Mouse (Mus musculus) neural tube, embryonic 11.5 days (tissue): ENCODE measurements around the gene Tacc3. TPM values are rescaled to one million over a fixed set of nuclear protein-coding genes. Genes with fewer than 3 reads are reported as not detected.

Source experiments
- ATAC-seq: fragments of 200-750 bp; cut with Nextera tagmentation; 2 replicates; pipeline ENCODE4 v1.8.0; 2017; ENCODE audit warnings: moderate number of reproducible peaks, mild to moderate bottlenecking, moderate TSS enrichment, moderate library complexity; ENCODE audit not compliant: insufficient read depth, low FRiP score, low TSS enrichment
- DNase-seq: peaks from one replicate; pipeline ENCODE4 v3.0.0-alpha.2; 2015; ENCODE audit warnings: low spot score
- H3K27ac ChIP-seq: fragments of 300-500 bp; sonication (generic); 2 replicates; pipeline ENCODE4 v1.5.1; 2014; ENCODE audit warnings: low read depth, mild to moderate bottlenecking, low read length
- H3K27me3 ChIP-seq: fragments of 300-500 bp; sonication (generic); 2 replicates; pipeline ENCODE4 v1.6.1; 2014; ENCODE audit warnings: mild to moderate bottlenecking, low read length, mixed read lengths; ENCODE audit not compliant: control insufficient read depth, insufficient read depth
- H3K36me3 ChIP-seq: fragments of 300-500 bp; sonication (generic); 2 replicates; pipeline ENCODE4 v1.6.1; 2014; ENCODE audit warnings: mild to moderate bottlenecking, low read length, moderate library complexity, mixed read lengths; ENCODE audit not compliant: control insufficient read depth, insufficient read depth
- H3K4me1 ChIP-seq: fragments of 300-500 bp; sonication (generic); 2 replicates; pipeline ENCODE4 v1.6.1; 2014; ENCODE audit warnings: low read length, mixed read lengths; ENCODE audit not compliant: control insufficient read depth, insufficient read depth
- H3K4me2 ChIP-seq: fragments of 300-500 bp; sonication (generic); 2 replicates; pipeline ENCODE4 v1.6.1; 2014; ENCODE audit warnings: low read depth, mild to moderate bottlenecking, moderate library complexity
- H3K4me3 ChIP-seq: fragments of 300-500 bp; sonication (generic); 2 replicates; pipeline ENCODE4 v1.5.1; 2014; ENCODE audit warnings: low read depth, low read length
- H3K9ac ChIP-seq: fragments of 300-500 bp; sonication (generic); 2 replicates; pipeline ENCODE4 v1.6.1; 2014; ENCODE audit warnings: mild to moderate bottlenecking, low read length
- H3K9me3 ChIP-seq: fragments of 300-500 bp; sonication (generic); 2 replicates; pipeline ENCODE4 v1.6.1; 2016; ENCODE audit warnings: low read length; ENCODE audit not compliant: control insufficient read depth
- WGBS: fragments of 180-500 bp; shearing (Covaris S2); extraction: QIAGEN DNeasy Blood & Tissue Kit; methylation state at CpG from one replicate; pipeline ENCODE4 v1.1.7; 2014; 5-methylcytosine and 5-hydroxymethylcytosine counted together
- polyA plus RNA-seq: library from polyadenylated mRNA; unstranded; fragments of >200 nt; fragmentation: Nextera tagmentation; extraction: Ambion mirVana; gene quantifications from 2 replicates; pipeline ENCODE4 v1.2.1, GENCODE M21; 2014

The Tacc3 gene
- polyA plus RNA-seq, 1 experiment from 2014 or later: 238 TPM

DNA sequence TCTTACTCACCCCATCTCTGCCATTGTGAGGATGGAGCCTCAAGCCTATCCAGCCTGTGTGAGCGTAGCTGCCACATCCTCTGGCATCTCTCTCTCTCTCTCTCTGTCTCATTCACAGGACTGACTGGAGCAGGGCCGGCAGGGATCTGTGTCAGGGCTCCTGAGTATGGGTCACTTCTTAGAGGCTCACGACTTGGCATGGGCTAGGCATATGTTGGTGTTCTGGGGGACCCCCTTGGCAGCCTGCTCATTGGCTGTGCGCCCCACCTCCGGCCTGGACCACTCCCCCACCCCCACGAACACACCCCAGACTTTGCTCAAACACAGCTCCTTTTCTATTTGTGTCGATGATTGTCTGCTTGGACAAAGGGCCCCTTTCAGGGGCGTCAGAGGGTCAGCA lies 46.1 kb downstream of the Tacc3 start:
- H3K4me1 ChIP-seq: peaks cover 38% of the 10 kb centered on the region
- DNase-seq: peak; percentile 50
- 37% methylated on average over 8 of the region's 8 CpGs for WGBS
- 0 out of 2 replicates have a peak, but pooled peaks cover 2% of the 10 kb centered on the region for H3K27me3 ChIP-seq
- no peak overlapping the region for H3K4me3 ChIP-seq
- 0 out of 2 replicates have a peak overlapping the region, but pooled peaks have one; percentile 8 for H3K9ac ChIP-seq
- H3K27ac ChIP-seq: peak overlapping the region; percentile 83
- H3K9me3 ChIP-seq: no peaks in the 10 kb centered on the region
- ATAC-seq: peak; percentile 13; the same call in 1 of the 2 replicates
- H3K36me3 ChIP-seq: no peaks in the 10 kb centered on the region
- no peak overlapping the region for H3K4me2 ChIP-seq

- ATAC-seq (peak; percentile 89), DNase-seq (peak; percentile 80)
- Histone ChIP-seq H3K9me3 (no peaks in the 10 kb centered on the region), H3K4me2 (peak overlapping the region; percentile 10; the same call in 1 of the 2 replicates), H3K36me3 (no peaks in the 10 kb centered on the region), H3K27me3 (no peaks in the 10 kb centered on the region), H3K4me1 (peaks cover 31% of the 10 kb centered on the region), H3K4me3 (no peak overlapping the region), H3K9ac (peak overlapping the region; percentile 28; the same call in 1 of the 2 replicates), H3K27ac (peak overlapping the region; percentile 83)
- WGBS: 4% methylated on average over 10 of the region's 11 CpGs
Measured at GRCm38 (mm10) chr5:33704945-33705611, 47.1 kb downstream of the Tacc3 start.

- H3K9me3 ChIP-seq: no peaks in the 10 kb centered on the region
- H3K4me3 ChIP-seq: no peak overlapping the region
- H3K4me2 ChIP-seq: peak overlapping the region; percentile 10
- peak overlapping the region; percentile 83 for H3K27ac ChIP-seq
- 15% methylated on average over 9 of the region's 9 CpGs for WGBS
- DNase-seq (no peak), ATAC-seq (no peak)
- peak overlapping the region; percentile 14 for H3K9ac ChIP-seq
- no peaks in the 10 kb centered on the region for H3K36me3 ChIP-seq
- peaks cover 27% of the 10 kb centered on the region for H3K4me1 ChIP-seq
- no peaks in the 10 kb centered on the region for H3K27me3 ChIP-seq
Measured at GRCm38 (mm10) chr5:33705612-33706349, 47.9 kb downstream of the Tacc3 start.

DNA sequence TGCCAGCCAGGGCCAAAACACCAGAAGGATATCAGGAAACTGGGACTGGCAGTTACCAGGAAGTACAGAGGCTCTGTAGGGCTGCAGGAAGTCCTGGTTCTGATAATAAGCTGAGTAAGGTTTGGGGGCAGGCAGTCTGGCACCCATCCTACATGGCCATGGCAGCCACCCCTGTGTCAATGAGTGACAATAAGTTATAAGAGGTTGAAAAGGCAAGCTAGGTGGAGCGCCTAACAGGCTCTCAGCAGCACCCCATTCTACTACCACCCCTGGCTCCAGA lies 48.4 kb downstream of the Tacc3 start:
- H3K4me2 ChIP-seq: no peak overlapping the region
- DNase-seq: no peak
- H3K4me1 ChIP-seq: peaks cover 27% of the 10 kb centered on the region
- no peaks in the 10 kb centered on the region for H3K36me3 ChIP-seq
- H3K9ac ChIP-seq: peak overlapping the region; percentile 1; the same call in 1 of the 2 replicates
- H3K9me3 ChIP-seq: no peaks in the 10 kb centered on the region
- ATAC-seq: no peak
- no peaks in the 10 kb centered on the region for H3K27me3 ChIP-seq
- H3K4me3 ChIP-seq: no peak overlapping the region
- peak overlapping the region; percentile 83 for H3K27ac ChIP-seq
- WGBS: 87% methylated on average over 1 of the region's 1 CpGs

GRCm38 (mm10) chr5:33707163-33707562 lies 49.2 kb downstream of the Tacc3 start:
- Histone ChIP-seq H3K4me1 (peaks cover 27% of the 10 kb centered on the region), H3K36me3 (no peaks in the 10 kb centered on the region), H3K4me3 (no peak overlapping the region), H3K9me3 (no peaks in the 10 kb centered on the region), H3K4me2 (no peak overlapping the region), H3K9ac (no peak overlapping the region), H3K27ac (no peak overlapping the region), H3K27me3 (no peaks in the 10 kb centered on the region)
- ATAC-seq (no peak), DNase-seq (no peak)
- WGBS: 73% methylated on average over 4 of the region's 4 CpGs

DNA sequence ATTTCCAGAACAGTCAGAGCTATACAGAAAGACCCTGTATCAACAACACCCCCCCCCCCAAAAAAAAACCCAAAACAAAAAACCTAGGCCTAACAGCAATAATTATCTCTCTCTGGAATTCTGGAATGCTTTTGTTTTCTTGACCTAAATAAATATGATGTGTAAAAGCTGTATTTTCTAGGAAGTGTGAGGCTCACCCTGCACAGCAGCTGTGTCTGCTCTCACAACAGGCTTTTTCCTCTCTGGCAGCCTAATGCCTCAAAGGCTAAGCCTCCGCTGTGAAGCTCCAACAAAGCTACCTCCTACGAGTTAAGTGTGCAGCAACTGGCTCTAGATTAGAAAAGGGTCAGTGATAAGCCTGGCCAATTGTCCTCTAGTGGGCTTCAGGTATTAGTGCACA lies 51.1 kb downstream of the Tacc3 start:
- ATAC-seq (no peak), DNase-seq (no peak)
- Histone ChIP-seq H3K4me2 (no peak overlapping the region), H3K9me3 (no peaks in the 10 kb centered on the region), H3K27me3 (no peaks in the 10 kb centered on the region), H3K4me3 (no peak overlapping the region), H3K27ac (no peak overlapping the region), H3K4me1 (peaks cover 25% of the 10 kb centered on the region), H3K9ac (no peak overlapping the region), H3K36me3 (no peaks in the 10 kb centered on the region)
- WGBS: 71% methylated on average over 2 of the region's 2 CpGs

DNA sequence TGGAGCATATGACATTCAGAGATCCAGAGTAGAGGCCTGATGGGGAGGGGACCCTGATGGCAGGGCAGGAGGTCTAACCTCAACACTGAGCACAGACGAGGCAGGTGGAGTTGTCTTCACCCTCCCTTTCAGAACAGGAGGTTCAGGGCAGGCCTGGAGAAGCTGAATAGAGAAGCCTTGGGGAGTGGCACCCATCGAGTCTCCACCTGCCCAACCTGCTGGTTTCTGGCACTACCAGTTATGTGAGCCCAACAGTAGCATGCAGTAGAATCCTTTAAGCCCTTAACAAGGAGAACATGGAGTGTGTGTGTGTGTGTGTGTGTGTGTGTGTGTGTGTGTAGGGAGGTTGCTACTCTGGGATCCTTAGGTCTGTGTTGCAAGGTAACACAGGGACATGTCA lies 54.6 kb downstream of the Tacc3 start:
- Histone ChIP-seq H3K4me1 (no peaks in the 10 kb centered on the region), H3K27me3 (no peaks in the 10 kb centered on the region), H3K27ac (no peak overlapping the region), H3K9ac (no peak overlapping the region), H3K9me3 (no peaks in the 10 kb centered on the region), H3K4me3 (no peak overlapping the region), H3K36me3 (no peaks in the 10 kb centered on the region), H3K4me2 (no peak overlapping the region)
- DNase-seq (no peak), ATAC-seq (no peak)
- 84% methylated on average over 2 of the region's 2 CpGs for WGBS

DNA sequence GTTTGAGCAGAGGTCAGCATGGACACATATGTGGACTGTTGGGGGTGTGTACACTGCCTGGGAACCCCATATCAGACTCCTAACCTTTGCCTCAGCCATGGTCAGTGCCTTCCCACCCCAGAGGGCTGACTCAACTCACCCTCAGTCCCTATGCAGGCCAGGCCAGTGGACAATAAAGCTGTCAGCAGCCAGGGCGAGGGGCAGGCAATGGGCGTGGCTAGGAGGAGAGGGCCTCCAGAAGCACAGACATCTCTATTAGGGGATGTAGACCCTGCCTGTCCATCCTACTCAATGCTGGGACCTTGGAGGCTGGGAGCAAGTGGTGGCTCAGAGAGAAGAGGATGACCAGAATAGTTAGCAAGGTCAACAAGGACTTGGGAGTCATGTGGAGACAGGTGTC lies 57.3 kb downstream of the Tacc3 start:
- 25% methylated on average over 2 of the region's 2 CpGs for WGBS
- H3K36me3 ChIP-seq: no peaks in the 10 kb centered on the region
- no peak for ATAC-seq
- H3K9me3 ChIP-seq: no peaks in the 10 kb centered on the region
- DNase-seq: no peak
- H3K4me3 ChIP-seq: no peak overlapping the region
- no peak overlapping the region for H3K4me2 ChIP-seq
- H3K9ac ChIP-seq: no peak overlapping the region
- peaks cover 2% of the 10 kb centered on the region; the same call in 1 of the 2 replicates for H3K4me1 ChIP-seq
- no peaks in the 10 kb centered on the region for H3K27me3 ChIP-seq
- H3K27ac ChIP-seq: no peak overlapping the region

DNA sequence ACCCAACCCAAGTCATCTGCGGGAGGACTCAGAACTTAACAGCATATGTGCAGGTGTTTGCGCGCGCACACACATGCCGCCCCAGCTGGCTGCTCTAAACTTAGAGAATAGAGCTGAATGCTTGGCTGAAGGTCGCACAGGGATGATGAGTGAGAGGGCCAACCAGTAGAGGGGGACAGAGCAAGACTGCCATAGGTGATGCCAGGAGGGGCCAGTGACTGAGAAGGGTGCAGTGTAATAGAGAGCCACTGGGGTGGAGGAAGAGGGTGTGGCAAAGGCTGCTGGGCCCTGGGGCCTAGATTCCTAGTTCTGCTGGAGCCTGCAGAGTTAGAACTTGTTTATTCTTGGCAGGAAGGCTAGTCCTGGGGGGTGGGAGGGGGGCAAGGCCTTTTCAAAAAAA lies 58.5 kb downstream of the Tacc3 start:
- no peak overlapping the region for H3K4me2 ChIP-seq
- DNase-seq: no peak
- H3K9ac ChIP-seq: no peak overlapping the region
- no peaks in the 10 kb centered on the region for H3K36me3 ChIP-seq
- H3K27me3 ChIP-seq: no peaks in the 10 kb centered on the region
- peaks cover 7% of the 10 kb centered on the region for H3K4me1 ChIP-seq
- ATAC-seq: no peak
- H3K4me3 ChIP-seq: no peak overlapping the region
- no peaks in the 10 kb centered on the region for H3K9me3 ChIP-seq
- no peak overlapping the region for H3K27ac ChIP-seq
- 81% methylated on average over 6 of the region's 6 CpGs for WGBS
